Mouse (Mus musculus) heart, embryonic 11.5 days (tissue): ENCODE results near the gene Cst12. TPM values are rescaled to one million over a fixed set of nuclear protein-coding genes. Genes with fewer than 3 reads are reported as not detected.

Experiments
- polyA plus RNA-seq: library from polyadenylated mRNA; unstranded; fragments of >200 nt; fragmentation: Nextera tagmentation; extraction: Ambion mirVana; gene quantifications from 2 replicates; pipeline ENCODE4 v1.2.1, GENCODE M21; 2014

The Cst12 gene
- polyA plus RNA-seq, 1 experiment from 2014 or later, result not detected

Other genes starting within 250 kb of the Cst12 start
- 71.3 and 71.6 TPM in 2 replicates for gene Nxt1, start 116.8 kb upstream of the Cst12 start, polyA plus RNA-seq
- gene Gzf1, start 108.3 kb upstream of the Cst12 start, polyA plus RNA-seq, result 14.7 and 16.2 TPM in 2 replicates
- 2.2 and 2.4 TPM in 2 replicates for gene Napb, start 56.9 kb upstream of the Cst12 start, polyA plus RNA-seq
- not detected in 2 replicates for gene Cstl1, start 39.0 kb upstream of the Cst12 start, polyA plus RNA-seq
- gene Cst11, start 17.9 kb upstream of the Cst12 start, polyA plus RNA-seq, result not detected in 2 replicates
- gene 8030411F24Rik, start 7.4 kb upstream of the Cst12 start, polyA plus RNA-seq, result not detected in 2 replicates
- gene Cst8, start 9.4 kb downstream of the Cst12 start, polyA plus RNA-seq, result not detected in 2 replicates
- not detected in 2 replicates for gene Cst13, start 30.7 kb downstream of the Cst12 start, polyA plus RNA-seq
- gene Cst9, start 45.8 kb downstream of the Cst12 start, polyA plus RNA-seq, result 1.9 and 2.3 TPM in 2 replicates
- not detected in 2 replicates for gene 9230104L09Rik, start 75.7 kb downstream of the Cst12 start, polyA plus RNA-seq
- 812 and 876 TPM in 2 replicates for gene Cst3, start 86.3 kb downstream of the Cst12 start, polyA plus RNA-seq
- not detected in 2 replicates for gene Gm1330, start 213.9 kb downstream of the Cst12 start, polyA plus RNA-seq
- not detected in 2 replicates for gene Gm10750, start 227.9 kb downstream of the Cst12 start, polyA plus RNA-seq